Mouse (Mus musculus) thymus, postnatal 14 days (tissue): Measurements from ENCODE around the gene Taf3.

ENCODE experiments used
- DNase-seq: peaks from one replicate; pipeline ENCODE4 v3.0.0; 2021

Gene Taf3

DNA sequence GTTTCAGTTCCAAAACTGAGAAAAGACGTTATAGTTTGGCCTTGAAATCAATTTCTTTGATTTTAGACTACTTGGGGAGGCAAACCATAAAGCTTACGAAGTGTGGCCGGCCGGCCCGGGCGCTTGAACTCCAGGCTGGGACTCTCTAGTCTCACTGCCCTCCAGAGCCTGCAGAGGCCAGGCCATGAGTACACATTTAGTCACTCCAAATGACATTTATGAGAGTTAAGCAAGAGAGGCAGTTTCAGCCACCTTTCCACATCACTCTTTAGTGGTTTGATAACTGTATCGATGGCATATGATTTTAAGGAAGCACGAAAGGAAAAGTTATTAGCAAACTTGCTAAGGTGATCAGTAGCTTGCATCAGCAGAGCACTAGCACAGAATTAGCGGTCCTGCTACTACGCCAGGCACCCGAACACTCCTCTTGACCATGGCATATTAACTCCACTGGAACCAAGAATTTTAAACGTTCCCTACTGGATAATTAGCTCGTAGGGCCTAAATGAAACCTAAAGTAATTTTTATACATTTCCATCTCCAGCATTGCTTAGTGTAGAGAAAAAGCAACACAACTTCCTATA is 38.6 kb downstream of the Taf3 start:
- DNase-seq = no peak

DNA sequence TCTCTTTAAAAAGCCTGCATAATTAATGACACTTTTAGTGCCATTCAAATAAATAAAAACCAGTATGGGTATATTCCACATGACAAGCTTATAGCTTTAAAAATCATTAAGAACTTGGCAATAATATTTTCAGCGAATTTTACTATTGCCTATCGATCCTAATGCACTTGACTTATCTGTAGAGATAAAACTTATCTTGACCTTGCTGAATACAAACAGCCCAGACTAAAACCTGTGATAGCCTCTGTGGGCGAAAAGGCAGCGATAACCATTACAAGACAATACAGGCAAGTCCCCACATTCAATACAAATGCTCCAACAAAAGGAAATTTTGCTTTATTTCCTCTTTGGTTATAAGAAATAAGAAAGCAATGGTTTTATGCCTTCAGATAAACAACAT is 39.8 kb downstream of the Taf3 start:
- no peak for DNase-seq

DNA sequence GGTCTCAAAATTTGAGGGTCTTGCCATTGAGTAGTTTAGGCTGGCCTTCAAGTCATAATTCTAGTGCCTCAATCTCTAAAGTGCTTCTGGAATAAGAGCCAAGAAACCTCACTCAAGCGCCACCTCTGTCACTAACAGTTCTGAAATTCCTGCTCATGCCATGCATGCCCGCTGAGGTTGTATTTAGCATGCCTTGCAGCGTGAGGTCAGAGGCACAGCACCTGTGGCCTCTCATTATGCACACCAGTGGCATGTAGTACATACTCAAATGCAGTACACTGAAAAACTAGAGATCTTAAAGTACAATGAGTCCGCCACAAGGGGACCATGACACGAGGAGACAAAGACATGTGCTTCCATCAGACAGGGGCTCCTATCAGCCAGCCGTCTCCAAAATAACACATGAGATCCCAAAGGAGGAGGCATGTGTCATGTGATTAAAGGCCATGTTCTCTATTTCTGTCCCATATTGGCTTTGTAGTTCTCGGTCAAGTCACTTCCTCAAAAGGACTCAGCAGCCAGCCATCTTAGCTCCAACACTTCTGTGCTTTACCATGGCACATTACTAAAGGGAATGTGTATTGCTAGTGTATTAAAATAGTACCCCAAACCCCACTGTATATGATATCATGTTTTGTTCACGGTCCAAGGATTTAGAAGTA is 43.3 kb downstream of the Taf3 start:
- no peak for DNase-seq

- DNase-seq = no peak
Measured at GRCm38 (mm10) chr2:10003358-10003757, 45.0 kb downstream of the Taf3 start.

GRCm38 (mm10) chr2:10001591-10001990 is 46.8 kb downstream of the Taf3 start:
- DNase-seq = no peak

- DNase-seq = peak; percentile 48
Measured at GRCm38 (mm10) chr2:9997535-9997934, 50.9 kb downstream of the Taf3 start.

- DNase-seq = no peak
Measured at GRCm38 (mm10) chr2:9996111-9996510, 52.3 kb downstream of the Taf3 start.

DNA sequence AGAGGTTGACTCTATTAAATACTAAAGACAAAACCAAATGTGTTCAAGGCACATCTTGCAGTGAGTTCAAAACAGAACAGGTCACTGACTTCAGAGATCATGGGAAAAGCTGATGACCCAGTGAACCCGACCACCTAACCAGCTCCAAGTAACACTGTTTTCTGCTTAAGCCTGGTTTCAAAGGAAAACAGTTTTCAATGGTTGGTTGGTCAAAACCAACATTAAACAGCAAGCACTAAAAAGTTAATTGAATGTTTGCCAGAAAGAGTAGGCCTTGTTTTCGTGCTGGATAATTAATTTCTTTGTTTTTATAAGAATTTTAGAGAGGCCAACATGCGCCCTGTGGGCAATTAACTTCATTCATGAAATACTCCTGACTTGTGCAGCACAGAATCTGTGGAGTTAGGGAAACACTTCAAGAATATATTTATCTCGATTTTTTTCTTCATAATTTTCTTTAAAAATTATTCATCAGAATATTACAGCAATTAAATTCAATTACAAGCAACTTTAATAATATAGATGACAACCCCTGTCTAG is 57.6 kb downstream of the Taf3 start:
- no peak for DNase-seq

DNA sequence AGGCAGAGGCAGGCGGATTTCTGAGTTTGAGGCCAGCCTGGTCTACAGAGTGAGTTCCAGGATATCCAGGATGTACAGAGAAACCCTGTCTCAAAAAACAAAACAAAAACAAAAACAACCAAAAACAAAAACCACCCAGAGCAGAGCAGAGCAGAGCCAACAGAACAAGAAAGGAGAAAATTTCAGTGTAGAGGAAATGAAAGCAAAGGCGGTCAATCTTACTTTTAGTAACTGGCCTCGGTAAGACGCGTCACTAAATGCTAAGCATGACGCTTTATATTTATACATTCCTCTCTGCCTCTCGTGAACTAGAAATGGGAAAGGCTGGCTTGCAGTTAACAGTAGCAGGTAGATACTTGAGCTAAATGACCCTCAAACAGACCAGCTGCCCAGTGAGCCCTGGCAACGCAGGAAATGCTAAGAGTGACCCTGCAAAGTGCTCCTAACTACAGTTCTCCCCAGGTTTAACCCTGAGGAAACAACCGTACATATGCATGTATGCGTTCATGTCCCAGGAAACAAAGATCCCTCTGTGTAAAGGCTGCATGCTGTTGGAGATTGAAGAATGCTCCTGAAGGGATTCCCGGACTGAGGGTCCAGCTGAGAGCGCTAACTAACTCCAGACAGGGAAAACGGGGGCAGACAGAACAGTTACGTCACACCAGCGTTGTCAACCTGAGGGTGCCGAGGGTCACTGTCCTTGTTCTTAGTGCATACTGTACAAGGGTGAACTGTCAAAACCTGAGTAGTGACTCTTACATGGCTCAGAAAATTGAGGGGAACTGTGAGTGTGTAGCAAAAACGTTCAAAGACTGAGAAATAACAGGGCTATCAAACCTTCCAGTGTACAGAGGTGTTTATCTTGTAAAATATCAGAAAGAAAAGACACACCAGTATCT is 58.5 kb downstream of the Taf3 start:
- no peak for DNase-seq

- DNase-seq = no peak
Measured at GRCm38 (mm10) chr2:9988290-9988689, 60.1 kb downstream of the Taf3 start.

- peak; percentile 23 for DNase-seq
Measured at GRCm38 (mm10) chr2:9985979-9986447, 62.4 kb downstream of the Taf3 start.

DNA sequence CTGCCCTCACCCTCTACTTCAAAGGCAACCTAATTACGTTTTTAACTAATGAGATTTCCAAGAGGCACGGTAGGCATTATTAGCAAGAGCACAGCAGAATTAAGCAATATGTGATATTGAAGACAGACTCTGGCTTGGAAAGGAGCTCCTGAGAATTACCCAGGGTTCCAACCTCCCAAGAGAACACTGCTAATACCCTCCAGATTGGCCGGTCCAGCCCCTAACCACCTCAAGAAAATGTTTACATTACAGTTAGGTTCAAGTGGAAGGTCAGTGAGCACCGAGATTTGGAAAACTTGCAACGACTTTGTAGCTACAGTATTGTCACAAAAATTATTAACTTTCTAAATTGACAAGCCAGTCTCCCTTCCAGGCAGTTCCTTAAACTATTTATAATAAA is 66.0 kb downstream of the Taf3 start:
- no peak for DNase-seq

- no peak for DNase-seq
Measured at GRCm38 (mm10) chr2:9971927-9972326, 76.5 kb downstream of the Taf3 start.

- no peak for DNase-seq
Measured at GRCm38 (mm10) chr2:9970579-9970978, 77.8 kb downstream of the Taf3 start.

DNA sequence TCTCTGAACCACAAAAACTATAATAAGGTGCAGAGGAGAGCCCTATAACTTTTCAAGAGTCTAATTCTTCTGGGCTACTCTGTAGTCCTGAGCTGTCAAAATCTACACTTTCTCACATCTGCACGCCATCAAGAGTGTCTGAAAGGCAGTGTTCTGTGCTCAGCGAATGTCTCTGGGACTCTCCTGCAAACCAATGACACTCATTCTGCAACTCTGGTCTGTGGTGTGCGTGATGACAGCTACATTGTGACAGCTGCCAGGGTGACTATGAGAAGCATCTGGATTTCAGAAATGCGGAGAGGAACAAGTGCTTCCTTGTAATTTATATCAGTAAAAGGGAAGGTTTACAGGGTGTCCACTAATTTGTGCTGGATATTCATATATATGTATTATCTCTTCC is 78.2 kb downstream of the Taf3 start:
- DNase-seq = no peak

DNA sequence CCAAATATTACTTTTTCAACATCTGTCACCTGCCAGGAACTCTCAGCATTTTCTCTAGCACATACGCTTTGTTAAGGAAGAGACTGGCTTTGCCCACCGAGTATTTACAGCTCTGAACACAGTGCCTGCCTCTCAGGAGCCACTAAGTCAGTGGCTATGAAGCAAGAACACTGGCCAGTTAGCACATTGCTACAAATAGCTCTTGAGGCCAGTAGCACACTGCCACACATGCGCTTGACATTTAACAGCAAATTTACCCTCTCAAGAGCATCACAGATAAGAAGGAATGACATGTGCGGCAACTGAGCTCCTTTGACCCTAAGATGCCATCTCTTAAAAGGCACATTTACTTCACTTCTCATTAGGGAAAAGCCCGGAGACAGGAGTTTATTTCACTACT is 78.7 kb downstream of the Taf3 start:
- no peak for DNase-seq

- no peak for DNase-seq
Measured at GRCm38 (mm10) chr2:9966634-9967033, 81.8 kb downstream of the Taf3 start.

- no peak for DNase-seq
Measured at GRCm38 (mm10) chr2:9965608-9966007, 82.8 kb downstream of the Taf3 start.

DNA sequence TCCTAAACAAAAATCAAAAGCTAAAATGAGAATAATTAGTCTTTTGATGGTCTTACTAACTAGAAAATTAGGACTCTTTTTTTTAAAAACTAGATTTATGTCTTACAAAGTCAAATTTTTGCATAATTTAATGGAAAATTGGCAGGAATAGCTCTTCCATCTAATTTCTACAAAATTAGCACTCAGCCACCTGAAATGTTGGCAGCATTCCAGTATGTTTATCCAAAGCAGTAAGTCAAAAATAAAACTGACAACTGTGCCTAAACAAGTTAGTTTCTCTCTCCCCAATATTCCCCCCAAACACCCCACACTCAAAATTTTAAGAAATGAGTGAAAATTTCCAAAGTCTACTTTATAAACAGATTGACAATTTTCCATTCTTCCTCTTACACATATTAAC is 85.5 kb downstream of the Taf3 start:
- no peak for DNase-seq

DNA sequence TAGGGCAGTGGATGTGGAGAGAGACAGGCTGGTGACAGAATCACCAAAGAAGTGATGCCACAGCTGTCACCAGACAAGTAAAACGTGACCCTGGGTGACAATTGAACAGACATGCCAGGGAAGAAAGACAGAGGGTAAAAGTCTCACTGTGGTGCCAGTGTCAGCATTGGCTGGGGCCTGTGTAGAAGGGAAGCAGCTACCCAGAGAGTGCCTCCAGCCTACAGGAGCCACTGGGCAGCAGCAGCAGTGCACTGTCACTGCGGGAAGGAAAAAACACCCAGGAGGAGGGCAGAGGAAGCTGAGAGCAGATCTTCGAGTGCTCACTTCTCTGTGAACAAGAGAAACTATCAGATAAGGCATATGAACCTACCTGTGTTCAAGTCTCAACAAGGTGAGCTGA is 86.7 kb downstream of the Taf3 start:
- no peak for DNase-seq

- DNase-seq = no peak
Measured at GRCm38 (mm10) chr2:9958011-9958410, 90.4 kb downstream of the Taf3 start.

- no peak for DNase-seq
Measured at GRCm38 (mm10) chr2:9956546-9956945, 91.8 kb downstream of the Taf3 start.
